Mouse (Mus musculus) spleen, adult 2 months (tissue): Measurements from ENCODE around the gene Olfr1256.

ENCODE experiments used
- CTCF ChIP-seq: fragments of 200-500 bp; IDR thresholded peaks from 2 replicates; pipeline ENCODE4 v1.5.1; 2011; ENCODE audit warnings: mild to moderate bottlenecking, inconsistent platforms; ENCODE audit not compliant: insufficient read depth, insufficient read length, insufficient replicate concordance; ENCODE audit errors: extremely low read depth
- POLR2A ChIP-seq: fragments of 200-500 bp; IDR thresholded peaks from 2 replicates; pipeline ENCODE4 v1.6.1; 2011; ENCODE audit warnings: low read depth, low read length, inconsistent platforms

DNA sequence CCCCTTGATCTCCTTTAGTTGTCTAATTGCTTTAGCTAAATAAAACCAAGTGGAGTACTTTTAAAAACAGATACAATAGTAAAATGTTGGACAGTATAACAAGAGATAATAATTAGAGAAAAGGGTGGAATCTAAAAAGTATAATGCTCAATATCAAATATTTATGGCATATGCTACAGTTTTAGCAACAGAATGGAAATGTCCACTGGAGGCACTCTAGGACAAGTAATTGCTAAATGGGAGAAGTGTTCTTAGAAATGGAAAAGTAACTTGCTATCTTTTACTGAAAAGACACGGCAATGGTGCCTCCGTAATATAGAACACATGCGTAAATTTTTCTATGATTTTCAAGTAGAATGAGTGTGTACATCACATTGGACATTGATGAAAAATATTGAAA, 41.8 kb downstream of the Olfr1256 start:
- no peak for TF ChIP-seq POLR2A
- no peak for TF ChIP-seq CTCF
